Mouse (Mus musculus) induced T-regulatory cell, adult 2 months (primary cell): Measurements from ENCODE around the gene Gsk3a.
"Not testable (repeated sequence)": the region's sequence is repeated elsewhere in the genome, so short reads cannot be mapped to it uniquely, and the experiment has no call there.

ENCODE experiments used
- DNase-seq: peaks from one replicate; pipeline ENCODE4 v3.0.0-alpha.2; 2012; ENCODE audit warnings: low read depth

The Gsk3a gene

GRCm38 (mm10) chr7:25272445-25273258, 35.0 kb upstream of the Gsk3a start:
- DNase-seq: no peak

GRCm38 (mm10) chr7:25271651-25272444, 34.2 kb upstream of the Gsk3a start:
- no peak for DNase-seq

DNA sequence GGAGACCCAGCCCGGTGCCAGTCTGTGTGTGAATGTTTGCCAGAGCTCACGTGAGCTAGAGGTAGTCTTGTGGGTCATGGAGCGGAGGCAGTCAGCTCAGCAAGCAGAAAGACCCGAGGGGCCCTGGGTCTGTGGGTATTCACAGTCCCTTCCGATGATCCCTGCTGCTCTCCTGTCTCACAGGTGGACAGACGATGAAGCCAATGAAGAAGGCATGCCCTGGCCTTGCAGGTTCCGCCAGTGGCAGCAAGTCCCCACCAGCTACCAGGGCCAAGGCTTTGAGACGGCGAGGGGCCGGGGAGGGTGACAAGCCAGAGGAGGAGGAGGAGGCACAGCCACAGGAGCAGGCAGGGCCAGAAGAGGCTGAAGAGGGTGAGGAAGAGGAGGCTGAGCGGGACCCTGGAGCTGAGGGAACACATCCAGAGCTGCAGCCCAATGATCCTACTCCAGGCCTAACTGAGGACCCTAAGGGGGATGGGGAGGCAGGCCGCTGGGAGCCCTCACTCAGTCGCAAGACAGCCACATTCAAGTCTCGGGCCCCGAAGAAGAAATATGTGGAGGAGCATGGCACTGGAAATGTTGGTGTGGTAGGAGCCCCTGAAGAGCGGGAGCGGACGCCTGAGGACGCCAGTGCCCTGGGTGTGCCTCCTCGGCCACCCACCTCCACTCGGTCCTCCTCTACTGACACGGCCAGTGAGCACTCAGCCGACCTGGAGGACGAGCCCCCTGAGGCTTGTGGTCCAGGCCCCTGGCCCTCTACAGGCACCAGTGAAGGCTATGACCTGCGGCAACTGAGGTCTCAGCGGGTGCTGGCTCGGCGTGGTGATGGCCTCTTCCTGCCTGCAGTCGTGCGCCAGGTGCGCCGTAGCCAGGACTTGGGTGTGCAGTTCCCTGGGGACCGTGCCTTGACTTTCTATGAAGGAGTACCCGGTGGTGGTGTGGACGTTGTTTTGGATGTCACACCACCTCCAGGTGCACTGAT, 33.3 kb upstream of the Gsk3a start:
- no peak for DNase-seq

DNA sequence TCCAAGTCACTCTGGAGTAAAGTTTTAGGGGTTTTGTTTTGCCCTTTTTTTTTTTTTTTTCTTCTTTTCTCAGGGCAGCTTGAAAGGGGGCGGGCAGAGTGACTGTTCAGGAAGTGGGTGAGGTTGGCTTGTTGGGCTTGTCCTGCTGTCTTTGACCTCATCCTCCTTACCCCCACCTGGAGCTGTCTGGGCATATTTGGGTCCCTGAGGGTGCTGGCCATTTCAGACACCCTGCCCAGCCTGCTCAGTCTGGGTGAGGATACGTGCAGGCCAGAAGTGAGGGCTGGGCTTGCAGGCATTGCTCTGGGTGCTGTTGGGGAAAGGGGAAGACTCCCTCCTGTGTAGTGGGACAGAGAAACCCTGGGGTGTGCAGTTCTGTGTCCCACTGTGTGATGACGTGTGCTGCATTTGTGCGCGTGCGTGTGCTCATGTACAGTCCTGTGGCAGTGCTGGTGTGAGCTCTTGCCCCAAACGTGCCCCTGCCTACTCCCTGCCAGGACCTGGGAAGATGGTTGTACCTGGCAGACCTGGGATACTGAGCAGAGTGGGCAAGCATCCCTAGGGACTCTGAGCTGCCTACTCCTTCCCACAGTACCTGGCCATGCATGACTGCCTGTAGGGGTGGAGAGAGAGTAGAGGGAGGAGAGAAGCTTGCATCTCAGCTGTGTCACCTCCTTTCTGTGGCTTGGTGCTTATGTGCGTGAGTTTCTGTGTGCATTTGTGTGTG, 32.1 kb upstream of the Gsk3a start:
- DNase-seq: peak; percentile 74

- DNase-seq: peak; percentile 64
Observed at GRCm38 (mm10) chr7:25269029-25269428, 31.4 kb upstream of the Gsk3a start.

GRCm38 (mm10) chr7:25268588-25268987, 30.9 kb upstream of the Gsk3a start:
- DNase-seq: no peak

GRCm38 (mm10) chr7:25267751-25268463, 30.3 kb upstream of the Gsk3a start:
- peak; percentile 100 for DNase-seq

DNA sequence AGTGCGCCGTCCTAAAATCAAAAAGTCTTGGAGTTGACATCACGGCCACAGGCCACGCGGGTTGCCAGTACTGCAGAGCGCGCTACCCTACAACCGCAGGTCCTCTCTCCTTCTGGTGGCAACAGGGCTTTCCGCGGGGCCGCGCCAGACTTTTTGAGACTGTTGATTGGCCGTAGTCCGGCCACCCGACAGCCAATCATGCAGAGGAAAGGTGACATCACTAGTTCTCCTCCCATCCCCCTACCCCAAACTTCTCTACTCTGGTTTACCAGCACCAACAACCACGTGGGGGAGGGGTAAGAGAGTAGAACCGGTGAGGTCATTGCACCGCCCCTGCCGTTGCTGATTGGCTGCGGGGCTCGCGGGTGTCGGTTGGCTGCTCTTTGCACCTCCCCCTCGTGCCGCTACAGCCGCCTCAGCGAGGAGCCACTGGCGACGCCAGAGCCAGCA, 29.7 kb upstream of the Gsk3a start, which contains the start of gene Cic:
Cic (plus strand) TSS at position 404 of the 450 bp plus-strand sequence.
- peak; percentile 100 for DNase-seq

GRCm38 (mm10) chr7:25266180-25266962, 28.7 kb upstream of the Gsk3a start:
- DNase-seq: no peak

- DNase-seq: not testable (repeated sequence)
Observed at GRCm38 (mm10) chr7:25265743-25266142, 28.1 kb upstream of the Gsk3a start.

DNA sequence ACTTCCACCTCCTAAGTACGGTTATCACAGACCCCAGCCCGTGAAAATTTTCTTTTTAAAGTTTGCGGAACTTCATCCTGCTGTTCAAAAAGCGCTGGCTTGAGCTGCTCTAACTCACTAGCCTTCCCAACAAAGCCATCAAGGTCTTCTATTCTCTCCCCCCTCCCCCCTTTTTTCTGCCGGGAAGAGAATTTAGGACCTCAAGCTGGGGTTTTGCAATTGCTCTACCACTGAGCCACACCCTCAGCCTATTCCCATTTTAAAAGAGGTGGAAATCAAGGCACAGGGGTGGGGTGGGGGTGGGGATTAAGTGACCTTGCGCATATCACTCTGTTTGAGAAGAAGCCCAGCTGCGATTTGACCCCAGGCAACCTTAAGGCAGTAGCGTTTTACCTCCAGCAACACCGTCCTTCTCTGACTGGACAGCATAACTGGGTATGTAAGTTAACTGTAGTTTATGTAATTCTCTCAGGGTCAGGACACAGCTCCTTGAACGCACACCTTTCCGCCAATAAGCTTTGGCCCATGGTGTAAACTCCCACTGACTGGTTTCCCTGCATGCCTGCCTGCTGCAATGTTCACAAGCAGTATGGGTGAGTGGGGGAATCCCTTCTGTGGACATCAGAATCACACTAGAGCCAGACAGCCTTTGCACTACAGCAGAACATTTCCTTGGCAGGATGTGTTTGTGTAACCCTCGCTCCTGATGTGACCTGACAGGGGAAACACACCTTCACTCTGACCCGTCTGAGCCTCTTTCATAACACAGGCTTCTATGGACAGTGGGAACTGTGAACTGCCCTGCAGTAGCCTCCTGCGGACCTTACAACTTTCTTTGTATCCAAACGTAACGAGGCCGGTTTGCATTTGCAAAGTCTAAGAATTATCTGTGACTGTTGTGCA, 26.6 kb upstream of the Gsk3a start:
- DNase-seq: no peak

DNA sequence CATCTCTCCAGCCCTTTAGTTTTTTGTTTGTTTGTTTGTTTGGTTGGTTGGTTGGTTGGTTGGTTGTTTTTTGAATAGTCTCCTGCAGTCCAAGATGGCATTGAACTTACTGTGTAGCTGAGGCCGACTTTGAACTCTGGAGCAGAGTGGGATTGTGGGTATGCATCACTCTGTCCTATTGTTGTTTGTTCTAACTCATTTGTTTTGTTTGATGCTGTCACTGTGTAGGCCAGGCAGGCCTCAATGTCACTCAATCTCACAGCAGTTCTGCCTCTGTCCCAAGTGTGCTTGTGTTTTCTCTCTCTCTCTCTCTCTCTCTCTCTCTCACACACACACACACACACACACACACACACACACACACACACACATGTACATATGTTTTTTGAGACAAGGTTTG, 24.2 kb upstream of the Gsk3a start:
- DNase-seq: no peak

GRCm38 (mm10) chr7:25251822-25252221, 14.2 kb upstream of the Gsk3a start:
- DNase-seq: peak; percentile 36

DNA sequence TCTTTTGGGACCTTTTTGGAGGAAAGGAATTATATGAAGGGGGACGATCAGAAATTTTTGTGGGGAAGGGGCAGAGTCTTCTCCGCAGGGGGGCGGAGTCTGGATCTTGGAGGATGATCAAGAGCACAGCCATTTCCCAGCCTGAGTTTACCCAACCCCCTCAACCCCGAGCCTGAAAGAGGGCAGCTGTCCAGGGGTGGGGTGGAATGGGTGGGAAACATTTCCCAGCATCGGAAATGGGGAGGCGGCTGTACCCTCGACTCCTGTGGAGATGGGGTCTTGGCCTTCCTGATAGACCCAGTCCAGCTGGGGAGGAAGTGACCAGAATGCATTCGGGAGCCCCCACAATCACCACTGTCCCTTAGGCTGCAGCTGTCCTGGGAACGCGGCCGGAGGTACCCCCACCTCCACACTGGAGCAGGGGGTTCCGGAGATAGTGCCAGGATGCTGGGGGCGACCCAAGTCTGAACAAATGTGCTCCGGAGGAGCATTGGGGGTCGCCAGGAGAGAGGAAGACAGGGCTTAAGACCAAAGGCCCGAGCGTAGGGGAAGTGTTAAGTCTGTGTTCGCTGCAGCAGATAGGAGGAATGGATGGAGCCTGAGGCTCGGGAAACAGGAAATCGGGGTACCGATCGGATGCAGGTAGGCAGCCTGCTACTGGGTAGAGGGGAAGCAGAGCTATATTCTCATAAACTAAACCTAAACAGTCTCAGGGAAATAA, 13.6 kb upstream of the Gsk3a start:
- DNase-seq: peak; percentile 36

DNA sequence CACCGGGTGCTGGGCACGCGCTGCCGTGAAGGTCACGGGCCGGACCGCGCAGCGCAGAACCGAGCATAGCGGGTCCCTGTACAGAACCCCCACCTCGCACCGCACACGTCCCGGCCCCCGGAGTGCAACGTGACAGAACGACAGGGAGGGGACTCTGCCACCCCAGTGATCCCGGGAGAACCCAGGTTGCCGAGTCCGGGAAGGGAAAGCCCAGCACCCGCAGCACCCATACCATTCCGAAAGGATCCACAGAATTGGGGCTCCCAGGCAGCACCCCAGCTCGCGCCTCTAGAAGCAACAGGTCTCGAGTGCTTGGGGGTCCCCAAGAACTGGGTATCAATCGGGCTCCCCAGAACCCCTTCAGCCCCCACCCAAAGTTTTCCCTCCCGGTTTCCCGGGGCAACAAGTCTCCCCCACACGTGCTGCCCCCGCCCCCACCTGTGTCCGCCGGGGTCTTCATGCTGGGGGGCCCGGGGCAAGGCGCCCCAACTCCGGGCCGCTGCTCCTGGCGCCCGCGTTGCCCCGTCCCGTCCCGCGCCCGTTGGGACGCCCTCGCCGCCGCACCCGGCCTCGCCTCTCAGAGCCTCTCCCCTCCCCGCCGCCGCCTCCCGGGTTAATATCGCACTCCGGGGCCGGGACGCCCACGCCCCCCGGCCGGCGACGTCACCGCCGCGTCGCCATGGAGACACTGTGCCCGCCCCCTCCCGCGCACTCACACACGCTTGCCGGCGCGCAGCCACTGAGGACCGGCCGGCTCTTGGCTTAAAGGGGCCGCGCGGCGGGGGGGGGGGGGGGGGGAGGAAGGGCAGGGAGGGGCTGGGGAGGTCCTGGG, 12.7 kb upstream of the Gsk3a start, which contains the start of gene Erf:
Erf (minus strand) TSS at position 621 of the 832 bp plus-strand sequence.
- peak; percentile 96 for DNase-seq

GRCm38 (mm10) chr7:25249314-25250140, 11.9 kb upstream of the Gsk3a start:
- peak; percentile 82 for DNase-seq
